Mouse (Mus musculus) liver, embryonic 15.5 days (tissue): Measurements from ENCODE around the gene 4931406C07Rik. TPM values are rescaled to one million over a fixed set of nuclear protein-coding genes. Genes with fewer than 3 reads are reported as not detected.

Experiments used
- ATAC-seq: fragments of 200-750 bp; cut with Nextera tagmentation; 2 replicates; pipeline ENCODE4 v1.8.0; 2017; ENCODE audit warnings: moderate number of reproducible peaks, mild to moderate bottlenecking, moderate library complexity; ENCODE audit not compliant: insufficient read depth
- H3K27ac ChIP-seq: fragments of 300-500 bp; sonication (generic); replicated peaks from 2 replicates; pipeline ENCODE4 v1.5.1; 2015; ENCODE audit warnings: mild to moderate bottlenecking, inconsistent platforms
- H3K27me3 ChIP-seq: fragments of 300-500 bp; sonication (generic); 2 replicates; pipeline ENCODE4 v1.6.1; 2015; ENCODE audit warnings: mild to moderate bottlenecking, inconsistent platforms
- H3K36me3 ChIP-seq: fragments of 300-500 bp; sonication (generic); replicated peaks from 2 replicates; pipeline ENCODE4 v1.6.1; 2015; ENCODE audit warnings: moderate library complexity, mild to moderate bottlenecking, inconsistent platforms
- H3K4me1 ChIP-seq: fragments of 300-500 bp; sonication (generic); replicated peaks from 2 replicates; pipeline ENCODE4 v1.6.1; 2015; ENCODE audit warnings: inconsistent platforms
- H3K4me2 ChIP-seq: fragments of 300-500 bp; sonication (generic); 2 replicates; pipeline ENCODE4 v1.6.1; 2015; ENCODE audit warnings: moderate library complexity, mild to moderate bottlenecking, inconsistent platforms
- H3K4me3 ChIP-seq: fragments of 300-500 bp; sonication (generic); replicated peaks from 2 replicates; pipeline ENCODE4 v1.5.1; 2015; ENCODE audit warnings: mild to moderate bottlenecking, inconsistent platforms
- H3K9ac ChIP-seq: fragments of 300-500 bp; sonication (generic); 2 replicates; pipeline ENCODE4 v1.6.1; 2015; ENCODE audit warnings: moderate library complexity, mild to moderate bottlenecking, inconsistent platforms
- H3K9me3 ChIP-seq: fragments of 300-500 bp; sonication (generic); replicated peaks from 2 replicates; pipeline ENCODE4 v1.6.1; 2016; ENCODE audit warnings: inconsistent platforms
- WGBS: fragments of 180-500 bp; shearing (Covaris S2); methylation state at CpG from one replicate; pipeline ENCODE4 v1.1.7; 2015; ENCODE audit warnings: mixed read lengths; ENCODE audit not compliant: insufficient replicate concordance; 5-methylcytosine and 5-hydroxymethylcytosine counted together
- polyA plus RNA-seq: library from polyadenylated mRNA; unstranded; fragments of >200 nt; fragmentation: Nextera tagmentation; extraction: Ambion mirVana; gene quantifications from 2 replicates; pipeline ENCODE4 v1.2.1, GENCODE M21; 2015

4931406C07Rik gene
- polyA plus RNA-seq, 1 experiment from 2014 or later = 3.9 TPM

DNA sequence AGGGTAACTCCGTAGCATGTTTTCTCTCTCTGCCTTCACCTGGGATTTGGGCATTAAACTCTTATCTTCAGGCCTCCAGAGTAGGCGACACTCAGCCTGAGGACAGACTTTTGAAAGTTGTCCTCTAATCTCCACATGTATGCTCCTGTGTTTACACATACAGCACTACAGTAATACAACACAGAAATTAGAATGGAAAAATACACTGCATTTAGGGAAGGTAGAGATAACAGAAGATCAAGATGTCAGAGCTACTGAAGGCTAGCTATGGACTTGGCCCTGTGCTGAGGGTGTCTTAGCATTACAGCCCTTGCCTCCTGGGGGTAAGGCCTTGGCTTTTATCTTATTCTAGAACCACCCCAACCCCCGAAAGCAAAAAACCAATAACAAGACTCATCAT, 17.8 kb downstream of the 4931406C07Rik start:
- ATAC-seq = no peak

DNA sequence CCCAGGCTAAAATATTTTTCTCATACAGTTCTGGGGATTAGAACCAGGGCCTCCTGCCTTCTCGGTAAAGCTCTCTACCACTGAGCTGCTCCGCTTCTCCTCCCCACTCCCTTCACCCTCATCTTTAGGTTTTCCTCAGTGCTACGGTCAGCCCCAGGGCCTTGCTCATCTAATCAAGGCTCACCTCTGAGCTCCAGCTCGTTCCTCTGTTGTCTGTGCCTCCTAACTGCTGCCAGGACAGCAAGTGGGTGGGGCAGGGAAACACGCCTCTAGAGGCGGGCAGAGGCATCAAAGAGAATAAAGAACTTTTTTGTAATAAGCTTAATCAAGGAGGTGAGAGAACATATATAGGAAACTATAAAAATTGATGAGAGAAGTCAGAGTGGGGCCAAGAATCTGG, 18.4 kb downstream of the 4931406C07Rik start:
- no peak overlapping the region for H3K4me2 ChIP-seq
- no peak for ATAC-seq
- H3K9ac ChIP-seq = no peak overlapping the region
- 32% methylated on average over 6 of the region's 6 CpGs for WGBS
- no peaks in the 10 kb centered on the region for H3K9me3 ChIP-seq
- peaks cover 24% of the 10 kb centered on the region for H3K4me1 ChIP-seq
- 0 out of 2 replicates have a peak, but pooled peaks cover 2% of the 10 kb centered on the region for H3K36me3 ChIP-seq
- no peak overlapping the region for H3K27ac ChIP-seq
- H3K27me3 ChIP-seq = no peaks in the 10 kb centered on the region
- H3K4me3 ChIP-seq = no peak overlapping the region

More for the DNA sequence above, 17.8 kb downstream of the 4931406C07Rik start:
- Histone ChIP-seq H3K36me3 (0 out of 2 replicates have a peak, but pooled peaks cover 2% of the 10 kb centered on the region), H3K9me3 (no peaks in the 10 kb centered on the region), H3K27me3 (no peaks in the 10 kb centered on the region), H3K4me3 (no peak overlapping the region), H3K9ac (no peak overlapping the region), H3K4me1 (peaks cover 24% of the 10 kb centered on the region), H3K4me2 (no peak overlapping the region), H3K27ac (no peak overlapping the region)
- WGBS = 28% methylated on average over 3 of the region's 3 CpGs

DNA sequence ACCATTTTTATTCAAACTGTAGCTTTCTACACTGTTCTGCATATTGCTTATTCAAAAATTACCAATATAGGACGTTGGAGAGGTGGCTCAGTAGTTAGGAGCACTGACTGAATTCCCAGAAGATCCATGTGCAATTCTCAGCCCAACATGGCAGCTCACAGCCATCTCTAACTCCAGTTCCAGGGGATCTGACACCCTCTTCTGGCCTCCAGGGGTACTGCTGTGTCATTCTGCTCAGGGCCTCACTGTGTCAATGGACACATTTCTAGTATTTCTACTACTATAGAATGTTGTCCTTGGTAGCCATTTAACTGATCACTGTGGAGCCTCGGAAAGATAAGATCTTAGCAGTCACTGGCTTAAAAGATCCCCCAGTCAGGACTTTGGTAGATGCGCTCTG, 20.8 kb downstream of the 4931406C07Rik start:
- WGBS = 55% methylated on average over 3 of the region's 3 CpGs
- Histone ChIP-seq H3K36me3 (0 out of 2 replicates have a peak, but pooled peaks cover 2% of the 10 kb centered on the region), H3K9ac (no peak overlapping the region), H3K27me3 (no peaks in the 10 kb centered on the region), H3K4me2 (no peak overlapping the region), H3K27ac (no peak overlapping the region), H3K4me1 (peaks cover 33% of the 10 kb centered on the region), H3K4me3 (no peak overlapping the region), H3K9me3 (no peaks in the 10 kb centered on the region)
- no peak for ATAC-seq

DNA sequence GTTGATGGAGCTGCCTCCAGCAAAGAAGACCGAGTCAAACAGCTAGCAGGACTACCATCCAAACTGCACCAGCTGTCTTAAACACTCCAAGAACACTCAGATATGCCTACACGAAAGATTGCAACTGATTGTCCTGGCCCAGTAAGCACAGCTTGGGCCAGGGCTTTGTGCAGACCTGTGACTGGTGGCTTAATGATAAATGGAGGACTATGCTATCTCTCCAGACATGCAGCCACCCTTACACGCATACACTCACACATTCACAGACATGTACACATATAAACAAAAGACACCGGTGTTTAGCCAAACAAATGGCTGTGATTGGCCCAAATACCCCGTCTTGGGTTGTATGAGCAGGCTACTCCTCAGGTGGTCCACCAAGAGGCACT, 25.8 kb downstream of the 4931406C07Rik start:
- H3K4me3 ChIP-seq = peak overlapping the region; percentile 96
- no peaks in the 10 kb centered on the region for H3K9me3 ChIP-seq
- ATAC-seq = peak; percentile 41
- H3K36me3 ChIP-seq = peaks cover 18% of the 10 kb centered on the region
- H3K27me3 ChIP-seq = no peaks in the 10 kb centered on the region
- H3K9ac ChIP-seq = peak overlapping the region; percentile 93
- peak overlapping the region; percentile 85 for H3K4me2 ChIP-seq
- peaks cover 26% of the 10 kb centered on the region for H3K4me1 ChIP-seq
- H3K27ac ChIP-seq = peak overlapping the region; percentile 91
- WGBS = 18% methylated on average over 5 of the region's 5 CpGs

DNA sequence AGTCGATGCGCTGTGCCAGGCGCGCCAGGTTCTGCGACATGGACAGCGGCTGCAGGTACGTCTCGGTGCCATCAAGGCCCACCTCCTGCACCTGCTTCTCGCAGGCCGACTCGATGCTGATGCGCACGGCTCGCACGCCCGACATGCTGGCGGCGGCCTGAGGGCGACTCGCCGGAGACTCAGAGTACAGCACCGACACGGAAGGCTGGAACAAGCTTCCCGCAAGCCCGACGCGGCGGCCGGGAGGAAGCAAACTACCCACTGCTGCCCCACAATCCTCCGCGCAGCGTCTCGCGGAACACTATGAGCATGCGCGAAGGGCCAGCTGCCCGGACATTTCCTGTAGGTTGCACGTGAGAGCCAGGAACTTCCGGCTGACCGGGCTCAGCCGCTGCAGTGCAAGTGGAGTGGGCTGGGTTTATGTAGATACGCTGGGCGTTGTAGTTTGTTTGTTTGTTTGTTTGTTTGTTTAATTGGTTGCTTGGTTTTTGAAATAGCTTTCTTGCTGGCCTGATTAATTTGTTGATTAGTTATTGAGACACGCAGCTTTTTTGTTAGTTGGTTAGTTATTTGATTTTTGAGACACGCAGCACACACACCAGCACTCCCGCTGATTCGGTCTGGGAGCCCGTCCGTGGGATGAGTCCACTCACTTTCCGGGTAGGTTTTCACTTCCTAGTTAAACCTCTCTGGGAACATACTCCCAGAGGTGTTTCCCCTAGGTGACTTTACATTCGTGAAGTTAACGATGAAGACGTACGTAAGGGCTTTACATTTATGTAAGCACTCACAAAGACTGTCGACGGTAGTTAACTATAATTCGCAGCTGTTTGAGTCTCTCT, 26.4 kb downstream of the 4931406C07Rik start, which contains the start of gene Med17:
Med17 (minus strand) TSS at position 283 of the 842 bp plus-strand sequence.
- Histone ChIP-seq H3K36me3 (peaks cover 25% of the 10 kb centered on the region), H3K4me2 (peak within 1 kb of the TSS; percentile 85), H3K27me3 (no peaks in the 10 kb centered on the region), H3K9me3 (no peaks in the 10 kb centered on the region), H3K9ac (peak within 1 kb of the TSS; percentile 93), H3K4me3 (peak within 1 kb of the TSS; percentile 96), H3K4me1 (peaks cover 26% of the 10 kb centered on the region), H3K27ac (peak within 1 kb of the TSS; percentile 91)
- 1% methylated on average over 57 of the region's 57 CpGs for WGBS
- peak; percentile 96 for ATAC-seq

DNA sequence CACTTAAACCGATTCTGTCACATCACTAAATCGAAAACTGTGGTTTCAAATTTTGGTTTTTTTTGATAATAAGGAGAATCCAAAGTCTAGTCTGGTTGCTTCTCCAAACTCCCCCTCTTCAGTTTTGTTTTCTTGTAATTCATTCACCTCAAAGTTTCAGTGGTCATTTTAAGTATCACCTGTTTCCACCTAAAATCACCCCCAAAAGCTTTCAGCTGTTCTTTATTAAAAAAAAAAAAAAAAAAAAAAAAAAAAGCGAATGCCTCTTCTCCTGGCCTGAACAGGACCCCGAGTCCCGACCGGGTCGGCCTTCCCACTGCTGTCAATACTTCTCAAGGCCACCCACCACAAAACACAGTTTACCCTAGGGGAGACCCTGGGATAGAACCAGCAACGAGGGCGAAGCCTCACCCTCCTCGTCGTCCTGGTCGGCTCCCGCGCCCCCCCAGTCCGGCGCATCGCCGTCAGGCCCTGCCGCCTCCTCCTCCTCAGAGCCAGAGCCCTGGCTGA, 27.1 kb downstream of the 4931406C07Rik start:
- WGBS = 6% methylated on average over 19 of the region's 19 CpGs
- H3K4me3 ChIP-seq = peak overlapping the region; percentile 96
- H3K36me3 ChIP-seq = peaks cover 31% of the 10 kb centered on the region
- H3K4me1 ChIP-seq = peaks cover 26% of the 10 kb centered on the region
- H3K9me3 ChIP-seq = no peaks in the 10 kb centered on the region
- H3K4me2 ChIP-seq = peak overlapping the region; percentile 85
- peak overlapping the region; percentile 93 for H3K9ac ChIP-seq
- ATAC-seq = no peak
- H3K27ac ChIP-seq = peak overlapping the region; percentile 91
- H3K27me3 ChIP-seq = no peaks in the 10 kb centered on the region

DNA sequence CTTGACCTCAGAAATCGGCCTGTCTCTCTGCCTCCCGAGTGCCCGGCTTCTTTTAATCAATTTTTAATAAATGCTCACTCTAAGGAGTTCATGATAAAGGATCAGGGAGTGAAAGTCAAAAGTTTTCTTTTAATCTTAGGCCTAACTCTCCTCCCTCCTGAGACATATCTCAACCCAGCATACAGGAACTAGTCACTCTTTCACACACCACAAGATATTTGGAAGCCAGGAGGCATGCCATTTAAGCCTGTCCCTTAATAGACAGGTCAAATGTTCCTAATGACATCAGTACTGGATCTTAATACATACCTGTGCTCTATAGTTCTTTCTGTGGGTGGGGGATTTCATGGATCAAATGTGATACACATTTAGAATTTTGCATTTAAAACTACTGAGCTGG, 27.9 kb downstream of the 4931406C07Rik start:
- Histone ChIP-seq H3K4me2 (peak overlapping the region; percentile 85), H3K36me3 (peaks cover 39% of the 10 kb centered on the region), H3K4me3 (peak overlapping the region; percentile 96), H3K4me1 (peaks cover 26% of the 10 kb centered on the region), H3K9ac (peak overlapping the region; percentile 93; the same call in 1 of the 2 replicates), H3K27ac (no peak overlapping the region), H3K27me3 (no peaks in the 10 kb centered on the region), H3K9me3 (no peaks in the 10 kb centered on the region)
- ATAC-seq = no peak
- 70% methylated on average over 3 of the region's 3 CpGs for WGBS

DNA sequence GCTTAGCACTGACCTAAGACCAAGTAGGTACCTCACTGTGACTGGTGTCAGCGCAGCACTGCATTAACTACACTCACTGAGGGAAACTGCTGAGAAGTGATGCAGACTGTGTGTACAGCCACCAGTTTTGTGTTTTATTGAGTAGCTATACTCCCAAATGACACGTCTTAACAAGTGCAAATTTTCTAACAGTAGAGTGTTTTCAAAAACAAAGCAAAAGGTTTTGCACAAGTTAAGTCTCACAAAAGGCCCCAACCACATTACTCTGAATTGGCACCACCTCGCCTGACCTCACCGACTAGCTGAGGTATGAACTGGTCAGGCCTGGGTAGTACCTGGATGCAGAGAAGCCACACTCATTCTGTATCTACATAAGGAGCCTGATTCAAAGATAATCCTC, 29.4 kb downstream of the 4931406C07Rik start:
- no peak overlapping the region for H3K9ac ChIP-seq
- 91% methylated on average over 4 of the region's 4 CpGs for WGBS
- H3K4me2 ChIP-seq = no peak overlapping the region
- H3K27me3 ChIP-seq = no peaks in the 10 kb centered on the region
- H3K4me1 ChIP-seq = peaks cover 26% of the 10 kb centered on the region
- no peak overlapping the region for H3K27ac ChIP-seq
- peaks cover 54% of the 10 kb centered on the region for H3K36me3 ChIP-seq
- no peak overlapping the region for H3K4me3 ChIP-seq
- H3K9me3 ChIP-seq = no peaks in the 10 kb centered on the region
- no peak for ATAC-seq

DNA sequence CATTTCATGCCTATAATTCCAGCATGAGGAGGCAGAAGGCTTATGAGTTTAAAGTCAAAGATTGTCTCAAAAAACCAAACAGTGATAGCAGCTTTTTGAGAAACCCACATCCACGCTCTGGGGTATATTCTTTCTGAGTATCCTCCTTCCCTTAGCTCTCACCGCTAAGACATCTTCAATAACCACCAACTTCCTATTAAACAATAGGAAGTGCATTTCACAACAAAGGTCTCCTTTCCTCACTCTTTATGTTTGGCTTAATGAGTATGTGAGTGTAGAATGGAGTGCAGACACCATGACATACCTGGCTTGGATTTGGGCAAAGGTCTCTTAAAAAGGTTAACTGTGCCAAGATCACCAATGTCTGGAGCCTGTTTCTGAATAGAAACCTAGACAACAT, 32.3 kb downstream of the 4931406C07Rik start:
- ATAC-seq = no peak
- H3K9ac ChIP-seq = no peak overlapping the region
- H3K4me1 ChIP-seq = peaks cover 13% of the 10 kb centered on the region
- H3K27me3 ChIP-seq = no peaks in the 10 kb centered on the region
- no peak overlapping the region for H3K27ac ChIP-seq
- H3K9me3 ChIP-seq = no peaks in the 10 kb centered on the region
- no peak overlapping the region for H3K4me3 ChIP-seq
- peaks cover 82% of the 10 kb centered on the region for H3K36me3 ChIP-seq
- 74% methylated on average over 2 of the region's 2 CpGs for WGBS
- H3K4me2 ChIP-seq = no peak overlapping the region

DNA sequence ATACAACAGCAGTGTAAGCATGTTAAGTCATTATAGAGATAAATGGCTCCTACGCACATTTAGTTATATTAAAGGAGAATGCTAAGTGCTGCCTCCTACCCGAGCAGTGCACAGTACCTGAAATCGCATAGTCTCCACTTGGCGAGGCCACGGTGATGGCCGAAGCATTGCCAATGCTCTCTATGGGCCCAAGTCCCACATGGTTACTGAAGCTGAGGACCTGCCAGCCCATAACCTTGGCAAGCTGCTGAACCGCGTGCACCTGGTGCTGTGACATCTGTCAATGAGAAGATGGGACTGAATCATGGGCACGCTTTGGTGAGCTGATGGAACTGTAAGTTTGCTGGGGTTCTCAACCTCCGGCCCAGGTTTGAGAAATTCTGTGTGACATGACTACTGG, 42.8 kb downstream of the 4931406C07Rik start:
- no peak overlapping the region for H3K27ac ChIP-seq
- no peaks in the 10 kb centered on the region for H3K27me3 ChIP-seq
- no peak overlapping the region for H3K9ac ChIP-seq
- no peaks in the 10 kb centered on the region for H3K4me1 ChIP-seq
- H3K36me3 ChIP-seq = peaks cover 80% of the 10 kb centered on the region
- no peak overlapping the region for H3K4me3 ChIP-seq
- WGBS = 83% methylated on average over 10 of the region's 10 CpGs
- H3K9me3 ChIP-seq = no peaks in the 10 kb centered on the region
- no peak for ATAC-seq
- no peak overlapping the region for H3K4me2 ChIP-seq

DNA sequence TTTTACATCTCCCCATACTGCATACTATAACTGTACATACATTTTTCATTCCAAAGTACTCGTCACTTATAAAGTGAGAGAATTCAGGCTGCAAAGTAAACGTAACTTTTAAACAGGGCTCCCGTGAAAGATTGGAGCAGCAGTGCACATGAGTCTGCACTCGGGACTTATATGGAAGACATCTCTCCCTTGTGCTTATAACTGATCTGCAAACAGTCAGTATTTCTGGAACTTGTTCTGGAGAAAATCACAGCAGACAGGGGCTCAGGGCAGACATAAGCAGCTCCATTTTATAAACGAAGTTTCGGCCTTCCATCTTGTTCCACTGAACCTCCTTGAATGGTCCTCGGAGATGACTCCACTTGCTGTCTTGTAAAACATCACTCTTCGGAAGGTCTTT, 44.3 kb downstream of the 4931406C07Rik start:
- H3K4me3 ChIP-seq = no peak overlapping the region
- whole genome bisulfite sequencing = 80% methylated on average over 8 of the region's 8 CpGs
- no peaks in the 10 kb centered on the region for H3K27me3 ChIP-seq
- H3K27ac ChIP-seq = no peak overlapping the region
- no peaks in the 10 kb centered on the region for H3K4me1 ChIP-seq
- H3K9me3 ChIP-seq = no peaks in the 10 kb centered on the region
- no peak overlapping the region for H3K4me2 ChIP-seq
- no peak for ATAC-seq
- no peak overlapping the region for H3K9ac ChIP-seq
- H3K36me3 ChIP-seq = peaks cover 66% of the 10 kb centered on the region
